Mouse (Mus musculus): ENCODE measurements around the gene Gm49318.

Gm49318 gene

DNA sequence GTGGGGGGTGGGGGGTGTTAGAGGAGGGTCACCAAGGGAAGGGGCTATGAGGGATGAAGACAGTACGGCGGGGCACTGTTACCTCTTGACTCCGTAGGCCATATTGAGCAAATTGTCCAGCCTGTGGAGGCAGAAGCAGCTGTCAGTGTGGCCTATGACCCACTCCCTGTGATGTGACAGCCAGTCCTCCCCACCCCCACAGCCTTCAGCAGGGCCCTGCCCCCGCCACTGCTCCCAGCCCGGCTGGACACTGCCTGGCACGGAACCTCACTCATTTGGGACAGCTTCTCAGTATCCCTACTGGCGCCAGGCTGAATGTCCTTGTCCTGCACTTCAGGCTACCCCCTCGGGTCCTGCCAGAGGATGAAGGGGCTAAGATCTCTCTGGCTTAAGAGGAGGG lies 46.5 kb downstream of the Gm49318 start:
- DNase-seq = peak; percentile 53

DNA sequence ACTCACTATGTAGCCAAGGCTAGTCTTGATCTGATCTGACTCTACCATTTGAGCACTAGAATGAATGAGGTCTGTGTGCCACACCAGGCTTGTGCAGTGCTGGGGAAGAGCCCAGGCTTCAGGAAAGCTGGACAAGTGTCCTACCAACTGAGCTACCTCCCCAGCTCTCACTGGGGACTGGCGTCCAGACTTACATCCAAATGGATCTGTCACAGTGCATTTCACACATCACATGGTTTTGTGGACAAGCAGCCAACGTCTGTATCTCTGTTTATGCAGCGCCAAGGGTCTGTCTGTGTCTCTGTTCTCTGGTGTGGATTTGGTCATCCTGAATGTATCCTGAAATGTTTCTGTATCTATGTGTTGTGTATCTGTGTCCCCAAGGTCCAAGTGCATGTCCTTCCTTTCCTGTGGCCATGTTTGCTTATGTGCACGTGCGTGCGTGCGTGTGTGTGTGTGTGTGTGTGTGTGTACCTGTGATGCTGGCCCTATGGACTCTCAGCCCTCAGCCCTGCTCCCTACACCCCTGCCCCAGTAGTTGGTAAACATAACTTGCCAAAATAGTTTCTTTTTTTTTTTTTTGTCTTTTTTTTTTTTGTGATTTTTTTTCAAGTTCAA lies 53.7 kb downstream of the Gm49318 start:
- no peak for DNase-seq

GRCm38 (mm10) chr9:22016245-22016644 lies 54.8 kb downstream of the Gm49318 start:
- no peak for DNase-seq

- DNase-seq = no peak
These were observed 58.3 kb downstream of the Gm49318 start for GRCm38 (mm10) chr9:22012731-22013130.

- DNase-seq = no peak
These were observed 60.0 kb downstream of the Gm49318 start for GRCm38 (mm10) chr9:22011055-22011454.

- no peak for DNase-seq
These were observed 66.5 kb downstream of the Gm49318 start for GRCm38 (mm10) chr9:22004546-22004945.

DNA sequence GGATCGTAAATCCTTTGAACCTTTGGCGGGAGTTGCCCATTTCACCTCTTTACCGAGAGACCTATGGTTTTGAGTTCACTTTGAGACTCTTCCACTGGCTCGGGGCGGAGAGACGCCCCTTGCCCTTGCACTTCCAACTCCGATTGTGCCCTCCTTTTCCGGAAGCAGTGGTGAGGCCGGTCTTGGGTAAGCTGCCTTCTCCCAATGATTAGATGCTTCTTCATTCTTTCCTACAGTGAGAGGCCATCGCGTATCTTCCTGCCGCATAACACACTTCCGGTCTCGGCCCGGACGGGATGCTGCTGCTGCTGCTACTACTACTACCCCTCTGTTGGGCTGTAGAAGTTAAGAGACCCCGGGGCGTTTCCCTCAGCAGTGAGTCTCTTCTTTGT lies 67.9 kb downstream of the Gm49318 start:
- DNase-seq = peak; percentile 62

DNA sequence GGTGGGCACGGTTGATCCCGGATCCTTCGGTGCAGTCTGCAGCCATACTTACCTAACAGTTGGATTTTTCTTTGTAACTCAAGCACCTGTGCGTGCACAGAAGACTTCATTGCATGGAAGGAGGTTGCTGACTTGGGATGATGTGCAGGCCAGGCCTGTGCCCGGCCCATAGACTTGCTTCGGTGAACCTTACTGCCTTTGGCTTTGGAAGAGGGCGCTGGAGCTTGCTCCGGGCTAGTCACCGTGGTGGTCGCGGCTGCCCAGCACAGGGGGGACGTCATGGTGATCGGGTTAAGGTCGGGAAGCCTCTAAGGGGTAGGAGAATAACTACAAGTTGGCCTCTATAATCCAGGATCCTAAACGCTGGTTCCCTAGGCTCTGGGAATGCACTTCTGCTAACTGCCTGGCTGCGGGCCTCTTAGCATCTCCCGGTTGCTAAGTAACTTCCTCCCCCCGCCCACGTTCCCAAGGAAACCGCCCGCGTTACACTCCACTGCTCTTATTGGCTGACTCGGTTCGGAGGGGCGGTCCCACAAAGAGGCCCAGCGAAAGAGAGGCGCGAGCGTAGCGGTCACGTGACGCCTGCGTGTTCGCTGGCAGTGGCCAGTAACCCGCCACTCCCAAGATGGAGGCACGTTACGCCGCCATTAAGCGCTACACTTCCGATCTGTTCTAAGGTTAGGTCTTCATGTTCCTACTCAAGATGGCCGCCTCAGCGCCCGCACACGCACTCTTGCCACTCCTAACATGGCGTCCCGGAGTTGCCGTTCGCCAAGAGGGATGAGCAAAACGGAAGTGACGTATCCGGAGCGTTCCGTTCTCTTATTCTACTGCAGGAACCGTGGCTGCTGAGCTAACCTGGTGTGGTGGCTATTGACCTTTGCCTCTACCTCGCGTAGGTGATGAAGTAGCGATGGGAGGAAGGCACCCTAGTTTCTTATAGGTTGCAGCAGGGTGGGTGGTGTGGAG lies 68.6 kb downstream of the Gm49318 start, which contains the start of the genes Ccdc151 and Prkcsh:
Ccdc151 (minus strand) TSS at position 441 of the 969 bp plus-strand sequence.
Prkcsh (plus strand) TSS at position 613 of the 969 bp plus-strand sequence.
- peak; percentile 100 for DNase-seq

- DNase-seq = no peak
These were observed 69.4 kb downstream of the Gm49318 start for GRCm38 (mm10) chr9:22001633-22002032.

DNA sequence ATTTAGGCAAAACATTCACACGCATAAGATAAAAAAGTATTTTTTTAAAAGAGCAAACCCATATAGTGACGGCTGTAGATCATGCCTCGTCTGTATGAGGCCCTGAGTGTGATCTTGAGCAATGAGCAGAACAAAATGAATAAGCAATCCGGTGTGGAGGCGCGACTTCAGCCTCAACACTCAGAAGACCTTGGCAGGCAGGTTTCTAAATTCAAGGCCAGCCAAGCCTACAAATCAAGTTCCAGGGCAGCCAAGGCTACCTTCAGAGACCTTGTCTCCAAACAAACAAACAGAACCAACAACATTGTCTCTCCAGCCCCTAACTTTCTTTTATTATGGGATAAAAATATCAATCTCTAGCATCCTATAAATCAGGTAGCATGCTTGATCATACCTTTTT lies 70.8 kb downstream of the Gm49318 start:
- no peak for DNase-seq

DNA sequence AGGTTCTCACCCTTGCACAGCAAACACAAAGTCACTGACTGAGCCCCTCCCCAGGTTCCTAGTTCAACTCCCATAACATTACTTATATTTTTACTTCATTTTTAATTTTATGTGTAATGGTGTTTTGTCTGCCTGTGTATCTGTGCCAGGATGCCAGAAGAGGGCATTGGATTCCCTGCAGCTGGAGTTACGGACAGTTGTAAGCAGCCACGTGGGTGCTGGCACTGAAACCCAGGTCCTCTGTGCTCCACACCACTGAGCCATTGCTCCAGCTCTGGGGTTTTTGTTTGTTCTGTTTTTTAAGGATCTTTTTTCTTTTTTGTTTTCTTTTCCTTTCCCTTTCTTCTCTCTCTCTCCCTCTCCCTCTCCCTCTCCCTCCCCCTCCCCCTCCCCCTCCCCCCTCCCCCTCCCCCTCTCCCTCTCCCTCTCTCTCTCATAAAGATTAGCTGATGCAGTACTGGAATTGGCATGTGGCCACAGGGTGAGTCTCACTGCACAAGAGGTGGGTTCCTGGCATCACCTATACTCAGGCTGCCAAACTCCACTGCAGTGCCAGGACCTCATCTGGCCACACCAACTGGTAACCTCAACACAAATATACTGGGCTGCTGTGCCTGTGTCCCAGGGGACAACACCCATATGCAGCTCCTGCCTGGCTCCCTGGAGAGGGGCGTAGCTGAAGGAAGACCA lies 74.7 kb downstream of the Gm49318 start:
- no peak for DNase-seq

DNA sequence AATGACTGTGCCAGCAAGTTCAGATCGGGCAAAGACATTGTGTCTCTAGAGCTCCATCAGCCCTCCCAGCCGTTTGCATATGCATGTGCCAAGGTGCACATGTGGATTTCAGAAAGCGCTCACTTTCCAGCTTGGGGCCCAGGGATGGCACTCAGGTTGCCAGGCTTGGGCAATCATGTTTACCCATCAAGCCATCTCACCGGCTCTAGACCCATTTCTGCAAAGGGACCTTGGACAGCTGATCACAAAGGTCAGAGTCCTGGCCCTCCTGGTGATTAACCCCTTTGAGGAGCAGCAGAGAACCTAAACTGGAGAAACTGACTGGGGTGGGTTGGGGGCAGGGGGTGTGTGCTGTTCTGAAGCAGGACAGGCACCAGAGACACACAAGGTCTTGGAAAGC lies 78.8 kb downstream of the Gm49318 start:
- no peak for DNase-seq

- peak; percentile 70 for DNase-seq
These were observed 81.6 kb downstream of the Gm49318 start, which contains the start of gene Rgl3 for GRCm38 (mm10) chr9:21989230-21990110. TSS of gene Rgl3 (minus strand) at chr9:21989446.

DNA sequence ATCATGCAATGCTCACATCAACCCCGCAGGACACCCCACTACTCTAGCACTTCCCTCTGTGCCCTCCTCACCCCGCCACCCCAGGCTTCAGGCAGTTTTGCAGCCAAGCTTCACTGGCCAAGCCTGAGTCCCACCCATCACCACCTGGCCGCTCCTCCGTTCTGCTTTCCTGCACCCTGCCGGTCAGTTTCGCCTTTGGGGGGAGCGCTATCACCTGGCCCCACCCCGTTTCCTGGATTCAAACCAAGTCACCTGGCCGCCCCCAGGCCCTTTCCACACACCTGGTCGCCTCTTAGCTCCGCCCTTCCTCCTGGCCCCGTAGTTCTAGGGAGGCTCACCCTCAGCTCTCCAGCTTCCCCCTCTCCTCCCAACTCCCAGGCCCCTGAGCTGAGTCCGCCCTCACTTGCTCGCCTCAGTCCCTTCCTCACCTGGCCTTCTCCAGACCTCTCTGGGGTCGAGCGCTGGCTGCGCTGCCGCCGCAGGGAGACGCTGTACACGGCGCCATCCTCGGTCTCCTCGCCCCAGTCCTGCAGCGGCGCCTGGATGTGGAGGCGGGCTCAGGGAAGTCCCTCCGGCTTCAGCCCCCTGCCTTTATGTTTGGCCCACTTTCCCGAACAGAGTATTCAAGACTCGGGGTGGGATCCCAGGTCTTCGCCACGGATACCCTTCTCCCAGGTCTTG lies 82.5 kb downstream of the Gm49318 start:
- DNase-seq = peak; percentile 37

- DNase-seq = no peak
These were observed 83.3 kb downstream of the Gm49318 start for GRCm38 (mm10) chr9:21987592-21988342.

Measured in embryo, embryonic 11 days (tissue).